Mouse (Mus musculus): ENCODE measurements around the gene Slc35a2.
"Not testable (repeated sequence)": the region's sequence is repeated elsewhere in the genome, so short reads cannot be mapped to it uniquely, and the experiment has no call there.

Gene Slc35a2

GRCm38 (mm10) chrX:7907735-7908134 is 23.9 kb downstream of the Slc35a2 start, which contains the start of gene Gm10491:
Gene Gm10491 (minus strand): TSS chrX:7907835.
- no peak for DNase-seq (ENCODE audit: inconsistent ontology term)

GRCm38 (mm10) chrX:7909242-7909641 is 25.4 kb downstream of the Slc35a2 start, which contains the start of gene Gm10490:
Gene Gm10490 (plus strand): TSS chrX:7909542.
- DNase-seq (ENCODE audit: inconsistent ontology term), result not testable (repeated sequence)

- no peak for DNase-seq (ENCODE audit: inconsistent ontology term)
Observed at GRCm38 (mm10) chrX:7910473-7910872, 26.6 kb downstream of the Slc35a2 start.

GRCm38 (mm10) chrX:7915669-7916068 is 31.8 kb downstream of the Slc35a2 start:
- not testable (repeated sequence) for DNase-seq (ENCODE audit: inconsistent ontology term)

- DNase-seq (ENCODE audit: inconsistent ontology term), result not testable (repeated sequence)
Observed at GRCm38 (mm10) chrX:7917960-7918359, 34.1 kb downstream of the Slc35a2 start.

- DNase-seq (ENCODE audit: inconsistent ontology term), result peak; percentile 46
Observed at GRCm38 (mm10) chrX:7919601-7920383, 36.0 kb downstream of the Slc35a2 start, which contains the start of gene Pcsk1n. Gene Pcsk1n (plus strand): TSS chrX:7919822.

- DNase-seq (ENCODE audit: inconsistent ontology term), result no peak
Observed at GRCm38 (mm10) chrX:7922032-7922431, 38.2 kb downstream of the Slc35a2 start.

- no peak for DNase-seq (ENCODE audit: inconsistent ontology term)
Observed at GRCm38 (mm10) chrX:7926266-7926665, 42.4 kb downstream of the Slc35a2 start.

- no peak for DNase-seq (ENCODE audit: inconsistent ontology term)
Observed at GRCm38 (mm10) chrX:7927116-7927515, 43.3 kb downstream of the Slc35a2 start.

- no peak for DNase-seq (ENCODE audit: inconsistent ontology term)
Observed at GRCm38 (mm10) chrX:7928270-7928790, 44.5 kb downstream of the Slc35a2 start, which contains the start of gene Eras. Gene Eras (minus strand): TSS chrX:7928607.

- no peak for DNase-seq (ENCODE audit: inconsistent ontology term)
Observed at GRCm38 (mm10) chrX:7936874-7937273, 53.0 kb downstream of the Slc35a2 start.

GRCm38 (mm10) chrX:7937667-7938066 is 53.8 kb downstream of the Slc35a2 start:
- no peak for DNase-seq (ENCODE audit: inconsistent ontology term)
